Mouse (Mus musculus) E14TG2a.4 (cell line): Measurements from ENCODE around the gene Allc.

Experiments
- CTCF ChIP-seq: conservative IDR thresholded peaks from 2 replicates; pipeline ENCODE4 v1.5.1; 2014; ENCODE audit warnings: low read length
- NANOG ChIP-seq: IDR thresholded peaks from 2 replicates; pipeline ENCODE4 v1.6.1; 2014; ENCODE audit warnings: borderline replicate concordance, low read length, mixed read lengths
- POU5F1 ChIP-seq: IDR thresholded peaks from 2 replicates; pipeline ENCODE4 v1.6.1; 2014; ENCODE audit warnings: low read length, borderline replicate concordance

DNA sequence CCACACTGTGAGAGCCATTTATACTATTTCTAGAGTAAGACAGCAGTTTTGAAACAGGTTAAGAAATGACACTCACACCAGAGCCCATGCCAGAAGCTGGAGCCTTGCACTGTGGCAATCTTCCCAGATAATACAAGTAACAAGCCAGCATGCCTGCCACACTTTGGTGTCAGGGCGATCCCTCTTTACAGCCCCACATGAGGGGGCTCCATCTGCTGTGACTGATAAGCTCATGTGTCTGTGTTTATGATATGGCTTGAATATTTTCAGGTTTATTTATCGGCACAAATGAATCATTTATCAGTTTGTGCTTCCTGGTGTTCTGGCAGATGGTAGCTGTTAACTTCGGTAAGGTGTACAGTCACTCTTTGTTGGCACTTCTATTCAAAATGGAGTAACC, 4.2 kb downstream of the Allc start:
- no peak for TF ChIP-seq CTCF
- no peak for TF ChIP-seq NANOG
- no peak for TF ChIP-seq POU5F1
